Mouse (Mus musculus): Measurements from ENCODE around the gene Tbc1d14. TPM values are rescaled to one million over a fixed set of nuclear protein-coding genes. Genes with fewer than 3 reads are reported as not detected.

The Tbc1d14 gene
- polyA plus RNA-seq, 1 experiment from 2014 or later: 38.1 TPM

- Histone ChIP-seq H3K27me3 (no peaks in the 10 kb centered on the region), H3K4me2 (replicated peaks) (no peak overlapping the region), H3K4me1 (no peaks in the 10 kb centered on the region), H3K27ac (no peak overlapping the region), H3K9ac (no peak overlapping the region), H3K4me3 (no peak overlapping the region), H3K9me3 (no peaks in the 10 kb centered on the region), H3K36me3 (peaks cover 65% of the 10 kb centered on the region)
- no peak for ATAC-seq (ENCODE audit: low FRiP score, low read depth)
- 85% methylated on average over 5 of the region's 5 CpGs for WGBS
Measured at GRCm38 (mm10) chr5:36523219-36523703, 69.8 kb downstream of the Tbc1d14 start.

GRCm38 (mm10) chr5:36522782-36523181 is 70.3 kb downstream of the Tbc1d14 start:
- Histone ChIP-seq H3K9me3 (no peaks in the 10 kb centered on the region), H3K36me3 (peaks cover 70% of the 10 kb centered on the region), H3K4me1 (no peaks in the 10 kb centered on the region), H3K27me3 (no peaks in the 10 kb centered on the region), H3K4me3 (no peak overlapping the region), H3K4me2 (replicated peaks) (no peak overlapping the region), H3K9ac (no peak overlapping the region), H3K27ac (no peak overlapping the region)
- WGBS: 86% methylated on average over 2 of the region's 2 CpGs
- ATAC-seq (ENCODE audit: low FRiP score, low read depth): no peak

GRCm38 (mm10) chr5:36519751-36520150 is 73.3 kb downstream of the Tbc1d14 start:
- Histone ChIP-seq H3K36me3 (peaks cover 96% of the 10 kb centered on the region), H3K27ac (no peak overlapping the region), H3K4me2 (replicated peaks) (no peak overlapping the region), H3K9me3 (no peaks in the 10 kb centered on the region), H3K9ac (no peak overlapping the region), H3K27me3 (no peaks in the 10 kb centered on the region), H3K4me3 (no peak overlapping the region), H3K4me1 (no peaks in the 10 kb centered on the region)
- no peak for ATAC-seq (ENCODE audit: low FRiP score, low read depth)
- 80% methylated on average over 3 of the region's 3 CpGs for WGBS

- Histone ChIP-seq H3K9ac (no peak overlapping the region), H3K9me3 (no peaks in the 10 kb centered on the region), H3K4me3 (no peak overlapping the region), H3K36me3 (peaks cover 93% of the 10 kb centered on the region), H3K4me1 (no peaks in the 10 kb centered on the region), H3K27ac (no peak overlapping the region), H3K4me2 (replicated peaks) (no peak overlapping the region), H3K27me3 (no peaks in the 10 kb centered on the region)
- WGBS: 75% methylated on average over 3 of the region's 3 CpGs
- no peak for ATAC-seq (ENCODE audit: low FRiP score, low read depth)
Measured at GRCm38 (mm10) chr5:36517596-36517995, 75.5 kb downstream of the Tbc1d14 start.

GRCm38 (mm10) chr5:36515558-36515957 is 77.5 kb downstream of the Tbc1d14 start:
- H3K27me3 ChIP-seq: no peaks in the 10 kb centered on the region
- no peak for ATAC-seq (ENCODE audit: low FRiP score, low read depth)
- peaks cover 93% of the 10 kb centered on the region for H3K36me3 ChIP-seq
- H3K9ac ChIP-seq: no peak overlapping the region
- H3K4me2 ChIP-seq (replicated peaks): no peak overlapping the region
- no peak overlapping the region for H3K4me3 ChIP-seq
- H3K27ac ChIP-seq: no peak overlapping the region
- WGBS: 87% methylated on average over 5 of the region's 5 CpGs
- H3K9me3 ChIP-seq: no peaks in the 10 kb centered on the region
- H3K4me1 ChIP-seq: no peaks in the 10 kb centered on the region

GRCm38 (mm10) chr5:36515126-36515525 is 78.0 kb downstream of the Tbc1d14 start:
- WGBS: 96% methylated on average over 1 of the region's 1 CpGs
- Histone ChIP-seq H3K9me3 (no peaks in the 10 kb centered on the region), H3K9ac (no peak overlapping the region), H3K36me3 (peaks cover 93% of the 10 kb centered on the region), H3K27me3 (no peaks in the 10 kb centered on the region), H3K27ac (no peak overlapping the region), H3K4me3 (no peak overlapping the region), H3K4me1 (no peaks in the 10 kb centered on the region), H3K4me2 (replicated peaks) (no peak overlapping the region)
- no peak for ATAC-seq (ENCODE audit: low FRiP score, low read depth)

GRCm38 (mm10) chr5:36510956-36511355 is 82.1 kb downstream of the Tbc1d14 start:
- WGBS: 91% methylated on average over 2 of the region's 2 CpGs
- no peaks in the 10 kb centered on the region for H3K27me3 ChIP-seq
- no peaks in the 10 kb centered on the region for H3K9me3 ChIP-seq
- no peaks in the 10 kb centered on the region for H3K4me1 ChIP-seq
- no peak overlapping the region for H3K4me2 ChIP-seq (replicated peaks)
- no peak for ATAC-seq (ENCODE audit: low FRiP score, low read depth)
- peaks cover 93% of the 10 kb centered on the region for H3K36me3 ChIP-seq
- H3K27ac ChIP-seq: no peak overlapping the region
- H3K9ac ChIP-seq: no peak overlapping the region
- H3K4me3 ChIP-seq: no peak overlapping the region

- WGBS: 90% methylated on average over 10 of the region's 10 CpGs
- Histone ChIP-seq H3K4me3 (no peak overlapping the region), H3K9ac (no peak overlapping the region), H3K27me3 (no peaks in the 10 kb centered on the region), H3K4me1 (no peaks in the 10 kb centered on the region), H3K27ac (no peak overlapping the region), H3K9me3 (no peaks in the 10 kb centered on the region), H3K36me3 (peaks cover 98% of the 10 kb centered on the region), H3K4me2 (replicated peaks) (no peak overlapping the region)
- ATAC-seq (ENCODE audit: low FRiP score, low read depth): no peak
Measured at GRCm38 (mm10) chr5:36508351-36508750, 84.7 kb downstream of the Tbc1d14 start.

- WGBS: 73% methylated on average over 5 of the region's 5 CpGs
- no peaks in the 10 kb centered on the region for H3K4me1 ChIP-seq
- no peak for ATAC-seq (ENCODE audit: low FRiP score, low read depth)
- H3K9ac ChIP-seq: no peak overlapping the region
- H3K27me3 ChIP-seq: no peaks in the 10 kb centered on the region
- no peak overlapping the region for H3K4me3 ChIP-seq
- H3K4me2 ChIP-seq (replicated peaks): no peak overlapping the region
- H3K9me3 ChIP-seq: no peaks in the 10 kb centered on the region
- H3K27ac ChIP-seq: no peak overlapping the region
- H3K36me3 ChIP-seq: peaks cover 97% of the 10 kb centered on the region
Measured at GRCm38 (mm10) chr5:36505643-36506042, 87.4 kb downstream of the Tbc1d14 start.

GRCm38 (mm10) chr5:36505235-36505634 is 87.8 kb downstream of the Tbc1d14 start:
- Histone ChIP-seq H3K4me3 (no peak overlapping the region), H3K4me1 (no peaks in the 10 kb centered on the region), H3K4me2 (replicated peaks) (no peak overlapping the region), H3K36me3 (peaks cover 97% of the 10 kb centered on the region), H3K27me3 (no peaks in the 10 kb centered on the region), H3K9ac (no peak overlapping the region), H3K9me3 (no peaks in the 10 kb centered on the region), H3K27ac (no peak overlapping the region)
- no peak for ATAC-seq (ENCODE audit: low FRiP score, low read depth)
- WGBS: 90% methylated on average over 7 of the region's 7 CpGs

GRCm38 (mm10) chr5:36494709-36495108 is 98.4 kb downstream of the Tbc1d14 start:
- Histone ChIP-seq H3K36me3 (peaks cover 75% of the 10 kb centered on the region), H3K4me2 (replicated peaks) (no peak overlapping the region), H3K27me3 (no peaks in the 10 kb centered on the region), H3K4me1 (no peaks in the 10 kb centered on the region), H3K27ac (no peak overlapping the region), H3K4me3 (no peak overlapping the region), H3K9ac (no peak overlapping the region), H3K9me3 (no peaks in the 10 kb centered on the region)
- ATAC-seq (ENCODE audit: low FRiP score, low read depth): no peak
- WGBS: 97% methylated on average over 9 of the region's 9 CpGs

- H3K36me3 ChIP-seq: peaks cover 71% of the 10 kb centered on the region
- H3K9ac ChIP-seq: no peak overlapping the region
- H3K4me1 ChIP-seq: no peaks in the 10 kb centered on the region
- ATAC-seq (ENCODE audit: low FRiP score, low read depth): no peak
- H3K4me2 ChIP-seq (replicated peaks): no peak overlapping the region
- 83% methylated on average over 6 of the region's 6 CpGs for WGBS
- H3K27ac ChIP-seq: no peak overlapping the region
- no peak overlapping the region for H3K4me3 ChIP-seq
- H3K9me3 ChIP-seq: no peaks in the 10 kb centered on the region
- no peaks in the 10 kb centered on the region for H3K27me3 ChIP-seq
Measured at GRCm38 (mm10) chr5:36493919-36494318, 99.2 kb downstream of the Tbc1d14 start.

GRCm38 (mm10) chr5:36489225-36489624 is 103.9 kb downstream of the Tbc1d14 start:
- WGBS: 59% methylated on average over 2 of the region's 2 CpGs
- no peak for ATAC-seq (ENCODE audit: low FRiP score, low read depth)

More at GRCm38 (mm10) chr5:36489225-36489624, 103.9 kb downstream of the Tbc1d14 start:
- Histone ChIP-seq H3K9me3 (no peaks in the 10 kb centered on the region), H3K27ac (no peak overlapping the region), H3K9ac (no peak overlapping the region), H3K4me1 (peaks cover 7% of the 10 kb centered on the region), H3K36me3 (peaks cover 36% of the 10 kb centered on the region), H3K27me3 (peaks cover 25% of the 10 kb centered on the region), H3K4me2 (replicated peaks) (no peak overlapping the region), H3K4me3 (no peak overlapping the region)

All from limb, embryonic 13.5 days (tissue).